Mouse (Mus musculus) C2C12 (cell line): ENCODE measurements around the gene Rccd1. TPM values are rescaled to one million over a fixed set of nuclear protein-coding genes. Genes with fewer than 3 reads are reported as not detected.
A peak's percentile ranks its signal among the peaks of the same experiment; 100 is the strongest.

Experiments
- H3K27me3 ChIP-seq: one replicate; pipeline ENCODE4 v1.6.1; 2011; ENCODE audit not compliant: control insufficient read depth, insufficient read depth, insufficient read length
- H3K36me3 ChIP-seq: one replicate; pipeline ENCODE4 v1.6.1; 2011; ENCODE audit not compliant: control insufficient read depth, insufficient read depth
- H3K4me3 ChIP-seq: one replicate; pipeline ENCODE4 v1.5.1; 2011; ENCODE audit warnings: mild to moderate bottlenecking, control low read depth; ENCODE audit not compliant: poor library complexity, insufficient read depth, severe bottlenecking
- H3K79me2 ChIP-seq: one replicate; pipeline ENCODE4 v1.6.1; 2011; ENCODE audit not compliant: control insufficient read depth, insufficient read depth
- H3K79me3 ChIP-seq: one replicate; pipeline ENCODE4 v1.6.1; 2011; ENCODE audit warnings: low read depth, control low read depth
- H3ac ChIP-seq: one replicate; pipeline ENCODE3; 2011; ENCODE audit warnings: low read depth; ENCODE audit not compliant: control insufficient read depth, insufficient read length
- CEBPB ChIP-seq: IDR thresholded peaks from one replicate; pipeline ENCODE4 v1.6.1; 2011; ENCODE audit warnings: low read depth, mild to moderate bottlenecking, control low read depth, moderate library complexity
- CTCF ChIP-seq: IDR thresholded peaks from one replicate; pipeline ENCODE4 v1.5.1; 2011; ENCODE audit not compliant: control insufficient read depth, insufficient read depth, insufficient read length
- FOSL1 ChIP-seq: IDR thresholded peaks from one replicate; pipeline ENCODE4 v1.8.0; 2011; ENCODE audit warnings: mild to moderate bottlenecking, low read length; ENCODE audit not compliant: poor library complexity, insufficient read depth, severe bottlenecking
- MAX ChIP-seq: IDR thresholded peaks from one replicate; pipeline ENCODE4 v1.6.1; 2011; ENCODE audit warnings: mild to moderate bottlenecking, control low read depth
- MYOD1 ChIP-seq: IDR thresholded peaks from one replicate; pipeline ENCODE4 v1.6.1; 2011; ENCODE audit warnings: low read depth; ENCODE audit not compliant: control insufficient read depth, insufficient read length
- MYOG ChIP-seq: IDR thresholded peaks from one replicate; pipeline ENCODE4 v1.6.1; 2011; ENCODE audit not compliant: control insufficient read depth, insufficient read length; ENCODE audit errors: extremely low read depth
- USF1 ChIP-seq: IDR thresholded peaks from one replicate; pipeline ENCODE4 v1.6.1; 2011; ENCODE audit warnings: low read depth, mild to moderate bottlenecking, control low read depth, moderate library complexity
- polyA plus RNA-seq: library from polyadenylated mRNA; unstranded; fragments of >200 nt; fragmentation: generic; extraction: Trizol; gene quantifications from one replicate; pipeline ENCODE4 v1.2.1, GENCODE M21; 2012; ENCODE audit warnings: missing spikeins

Gene Rccd1
- polyA plus RNA-seq, 1 experiment = 7.0 TPM

GRCm38 (mm10) chr7:80260625-80261371, 63.5 kb downstream of the Rccd1 start, which contains the start of gene Ngrn:
Gene Ngrn (plus strand): TSS chr7:80261215.
- TF ChIP-seq MYOD1 (no peak), CEBPB (no peak), CTCF (no peak), MAX (no peak), MYOG (no peak), FOSL1 (no peak), USF1 (no peak)
- Histone ChIP-seq H3K27me3 (no peaks in the 10 kb centered on the region), H3K79me3 (peaks cover 16% of the 10 kb centered on the region), H3K79me2 (peaks cover 34% of the 10 kb centered on the region), H3K36me3 (peaks cover 18% of the 10 kb centered on the region), H3K4me3 (peak within 1 kb of the TSS; percentile 69), H3ac (peak within 1 kb of the TSS; percentile 92)

- H3K79me2 ChIP-seq = peaks cover 16% of the 10 kb centered on the region
- H3K27me3 ChIP-seq = no peaks in the 10 kb centered on the region
- no peak overlapping the region for H3K4me3 ChIP-seq
- H3K79me3 ChIP-seq = peaks cover 13% of the 10 kb centered on the region
- no peaks in the 10 kb centered on the region for H3K36me3 ChIP-seq
- H3ac ChIP-seq = no peak overlapping the region
- TF ChIP-seq CTCF (no peak), USF1 (no peak), MAX (no peak), CEBPB (no peak), MYOD1 (no peak), MYOG (no peak), FOSL1 (no peak)
Observed at GRCm38 (mm10) chr7:80257706-80258105, 66.5 kb downstream of the Rccd1 start.

GRCm38 (mm10) chr7:80255981-80256380, 68.3 kb downstream of the Rccd1 start:
- Histone ChIP-seq H3K4me3 (no peak overlapping the region), H3K79me2 (no peaks in the 10 kb centered on the region), H3ac (no peak overlapping the region), H3K79me3 (no peaks in the 10 kb centered on the region), H3K27me3 (no peaks in the 10 kb centered on the region), H3K36me3 (no peaks in the 10 kb centered on the region)
- no peak for TF ChIP-seq MYOG
- TF ChIP-seq FOSL1 = no peak
- TF ChIP-seq CEBPB = no peak
- no peak for TF ChIP-seq MAX
- TF ChIP-seq USF1 = no peak
- no peak for TF ChIP-seq CTCF
- no peak for TF ChIP-seq MYOD1

GRCm38 (mm10) chr7:80252886-80253285, 71.4 kb downstream of the Rccd1 start:
- H3K79me3 ChIP-seq = no peaks in the 10 kb centered on the region
- no peaks in the 10 kb centered on the region for H3K79me2 ChIP-seq
- TF ChIP-seq MAX = no peak
- TF ChIP-seq CEBPB = no peak
- no peak for TF ChIP-seq MYOG
- TF ChIP-seq CTCF = no peak
- TF ChIP-seq FOSL1 = no peak
- no peak for TF ChIP-seq MYOD1
- TF ChIP-seq USF1 = no peak
- no peak overlapping the region for H3ac ChIP-seq
- H3K36me3 ChIP-seq = no peaks in the 10 kb centered on the region
- no peak overlapping the region for H3K4me3 ChIP-seq
- no peaks in the 10 kb centered on the region for H3K27me3 ChIP-seq

GRCm38 (mm10) chr7:80252437-80252836, 71.8 kb downstream of the Rccd1 start:
- no peaks in the 10 kb centered on the region for H3K79me3 ChIP-seq
- no peaks in the 10 kb centered on the region for H3K36me3 ChIP-seq
- H3K4me3 ChIP-seq = no peak overlapping the region
- no peak overlapping the region for H3ac ChIP-seq
- TF ChIP-seq MYOD1 (no peak), USF1 (no peak), MYOG (no peak), FOSL1 (no peak), CTCF (no peak), MAX (no peak), CEBPB (no peak)
- H3K27me3 ChIP-seq = no peaks in the 10 kb centered on the region
- H3K79me2 ChIP-seq = no peaks in the 10 kb centered on the region
